ENCODE assay signal across 10 mouse cellular contexts in genomic region chr17:6812851-6813191, GRCm38 (mm10). TPM values are rescaled to one million over a fixed set of nuclear protein-coding genes. Genes with fewer than 3 reads are reported as not detected.
DNase-seq lines count a peak whose midpoint lies in the region; ATAC-seq lines count a peak whose summit lies in the region.
"Had no signal": no experiment of that assay in that cellular context is flagged by ENCODE, and none has a peak within 500 bp of the region (broad histone marks: within the 10 kb centered on the region; RNA-seq: fewer than 3 reads in every experiment).

No protein-coding gene starts in this region.

- 0 out of 2 replicates have a peak overlapping the region, but pooled peaks have one; percentile 7 for H3K27ac ChIP-seq in neural tube, embryonic 11.5 days (ENCODE audit: low read depth, low read length)
- H3K27ac ChIP-seq: liver, embryonic 15.5 days had no signal

- H3K4me1 ChIP-seq in neural tube, embryonic 11.5 days (ENCODE audit: control insufficient read depth, insufficient read depth, low read length) = peaks cover 13% of the 10 kb centered on the region; the same call in 1 of the 2 replicates

- no peaks in the 10 kb centered on the region for H3K27me3 ChIP-seq in neural tube, embryonic 11.5 days (ENCODE audit: control insufficient read depth, insufficient read depth, low read length)
- H3K27me3 ChIP-seq: liver, embryonic 15.5 days had no signal

- H3K36me3 ChIP-seq in neural tube, embryonic 11.5 days (ENCODE audit: control insufficient read depth, insufficient read depth, low read length) = no peaks in the 10 kb centered on the region
- H3K36me3 ChIP-seq: liver, embryonic 15.5 days had no signal

- no peaks in the 10 kb centered on the region for H3K9me3 ChIP-seq in neural tube, embryonic 11.5 days (ENCODE audit: control insufficient read depth, low read length)
- H3K9me3 ChIP-seq: liver, embryonic 15.5 days had no signal

- ATAC-seq in neural tube, embryonic 11.5 days (ENCODE audit: insufficient read depth, low FRiP score, low TSS enrichment) = peak; percentile 48

- peak; percentile 74 for DNase-seq in heart, adult 11 months
- no peak for DNase-seq in heart, adult 8-10 months (ENCODE audit: low spot score)
- DNase-seq in neural tube, embryonic 11.5 days (ENCODE audit: low spot score) = peak; percentile 34
- DNase-seq in neural tube, embryonic 10.5 days (ENCODE audit: extremely low spot score, low spot score) = no peak
- peak; percentile 73 to 81 for DNase-seq in kidney, postnatal 36 days
- DNase-seq in adrenal gland, postnatal 10 days = no peak
- DNase-seq in gastrocnemius, adult 8-10 months (ENCODE audit: low spot score in 2 of 2) = no peak
- DNase-seq in spleen, postnatal 14 days (ENCODE audit: low spot score in 2 of 2) = no peak
- DNase-seq: cerebellum, adult 18-20 months had no signal

- H3K9ac ChIP-seq in neural tube, embryonic 11.5 days (ENCODE audit: low read length) = no peak overlapping the region
- H3K9ac ChIP-seq: liver, embryonic 15.5 days had no signal

- WGBS in neural tube, embryonic 11.5 days = 11% methylated on average over 3 of the region's 3 CpGs

- no peak overlapping the region for H3K4me2 ChIP-seq in neural tube, embryonic 11.5 days (ENCODE audit: low read depth)
- H3K4me2 ChIP-seq: liver, embryonic 15.5 days had no signal

- H3K4me3 ChIP-seq in neural tube, embryonic 11.5 days (ENCODE audit: low read depth, low read length) = no peak overlapping the region
- H3K4me3 ChIP-seq: liver, embryonic 15.5 days had no signal

RNA-seq across cellular contexts. Expression of gene Ezr, which starts 30.2 kb away (rescaled TPM):
- 10 to 100 TPM; 29.1 to 38.7 (median 33.9) TPM for total RNA-seq in heart, adult 8-10 months (2022)
- 63.4 and 74.3 TPM in 2 replicates for polyA plus RNA-seq in neural tube, embryonic 11.5 days (2014; fragmentation: Nextera tagmentation; extraction: Ambion mirVana)
- 10 to 100 TPM; 18.2 to 21.2 TPM for total RNA-seq in adrenal gland, postnatal 10 days (2021)
- 1 to 10 TPM in 3 of 4 experiments, under 1 TPM in 1; 0.58 to 1.5 (median 1.3) TPM for total RNA-seq in gastrocnemius, adult 8-10 months (2022)

Comparison
In these comparisons a context has a peak if more than half of its experiments do, and no peak if none do; other contexts are left out.
1. DNase-seq: peak in heart, adult 11 months (single experiment), neural tube, embryonic 11.5 days (single experiment) and kidney, postnatal 36 days (2 of 2); none in heart, adult 8-10 months (single experiment), neural tube, embryonic 10.5 days (single experiment), adrenal gland, postnatal 10 days (single experiment), gastrocnemius, adult 8-10 months (0 of 2) and spleen, postnatal 14 days (0 of 2).
2. RNA of gene Ezr, which starts 30.2 kb away (total RNA-seq): 29.1 to 38.7 TPM in heart, adult 8-10 months and 18.2 to 21.2 TPM in adrenal gland, postnatal 10 days; 0.58 to 1.5 TPM in gastrocnemius, adult 8-10 months; every median in the first group is over 4 times any median in the second.